Mouse (Mus musculus): ENCODE measurements around the gene Fam155a.

Fam155a gene

GRCm38 (mm10) chr8:9264378-9264777 is 506.6 kb downstream of the Fam155a start:
- DNase-seq (ENCODE audit: low read depth): no peak

- no peak for DNase-seq (ENCODE audit: low read depth)
Observed at GRCm38 (mm10) chr8:9261527-9261926, 509.4 kb downstream of the Fam155a start.

- DNase-seq (ENCODE audit: low read depth): no peak
Observed at GRCm38 (mm10) chr8:9255316-9255715, 515.6 kb downstream of the Fam155a start.

DNA sequence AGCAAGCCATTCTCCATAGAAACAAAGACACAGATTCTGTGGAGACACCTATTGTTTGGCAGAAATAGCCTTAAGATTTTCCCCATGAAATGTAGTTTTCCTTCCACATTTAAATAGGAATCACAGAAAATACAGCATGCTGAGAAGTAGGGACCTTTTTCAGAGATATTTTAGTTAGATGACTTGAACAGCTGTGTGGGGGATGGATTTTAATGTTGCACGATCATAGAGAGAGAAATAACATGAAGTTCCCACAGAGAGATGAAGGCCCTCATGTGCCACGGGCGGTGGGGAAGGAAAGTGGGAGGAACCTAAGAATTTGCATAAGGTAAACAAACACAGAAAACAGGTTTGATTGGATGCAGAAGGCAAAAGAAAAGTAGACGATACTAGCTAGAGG is 518.0 kb downstream of the Fam155a start:
- no peak for DNase-seq (ENCODE audit: low read depth)

DNA sequence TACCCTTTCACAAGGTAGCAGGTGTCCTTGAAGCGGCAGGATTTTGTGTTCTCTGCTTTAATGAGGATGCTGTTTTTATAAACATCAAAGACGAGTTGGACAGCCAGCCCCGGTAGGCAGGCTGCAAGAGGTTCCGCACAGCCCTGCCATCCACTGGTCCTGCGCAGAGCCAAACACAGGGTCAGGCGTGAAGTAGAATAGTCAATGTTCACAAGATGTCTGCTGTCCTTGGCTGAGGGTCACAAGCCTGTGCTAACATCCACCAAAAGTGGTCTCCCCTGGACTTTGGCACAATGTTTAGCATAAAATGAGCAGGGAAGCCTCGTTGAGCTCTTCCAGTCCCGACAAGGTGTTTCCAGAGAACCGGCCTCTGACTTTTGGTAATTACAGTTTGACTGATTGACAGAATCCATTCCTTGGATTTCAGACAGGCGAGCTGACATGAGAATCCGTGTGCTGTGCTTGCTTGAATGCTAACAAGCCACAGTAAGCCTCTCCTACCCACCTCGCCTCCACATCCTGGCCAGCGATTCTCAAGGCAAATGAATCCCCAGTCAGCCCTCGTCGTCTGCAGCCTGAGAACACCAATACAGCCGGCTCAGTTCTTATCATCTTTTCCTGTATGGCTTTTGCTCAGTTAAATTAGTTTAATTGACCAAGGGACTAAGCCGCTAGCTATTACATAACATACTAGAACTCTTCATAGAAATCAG is 522.7 kb downstream of the Fam155a start:
- DNase-seq (ENCODE audit: low read depth): no peak

DNA sequence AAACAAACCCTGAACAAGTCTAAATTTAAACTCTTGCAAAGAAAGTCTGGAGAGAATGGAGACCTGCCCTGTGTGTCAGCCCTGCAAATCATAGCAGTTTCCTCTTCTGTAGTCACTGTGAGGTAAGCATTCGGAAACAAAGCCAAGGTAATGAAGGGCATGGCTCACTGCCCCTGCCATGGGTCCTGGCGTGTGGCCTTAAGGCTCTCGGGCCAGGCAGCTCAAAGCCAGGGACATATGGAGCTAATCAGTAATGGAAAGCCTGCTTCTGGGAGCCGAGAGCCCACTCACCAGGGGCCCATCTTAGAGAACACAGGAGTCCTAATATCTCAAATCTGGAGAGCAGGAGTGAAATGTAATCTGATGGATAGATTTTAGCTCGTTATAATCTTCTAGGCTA is 525.0 kb downstream of the Fam155a start:
- DNase-seq (ENCODE audit: low read depth): no peak

DNA sequence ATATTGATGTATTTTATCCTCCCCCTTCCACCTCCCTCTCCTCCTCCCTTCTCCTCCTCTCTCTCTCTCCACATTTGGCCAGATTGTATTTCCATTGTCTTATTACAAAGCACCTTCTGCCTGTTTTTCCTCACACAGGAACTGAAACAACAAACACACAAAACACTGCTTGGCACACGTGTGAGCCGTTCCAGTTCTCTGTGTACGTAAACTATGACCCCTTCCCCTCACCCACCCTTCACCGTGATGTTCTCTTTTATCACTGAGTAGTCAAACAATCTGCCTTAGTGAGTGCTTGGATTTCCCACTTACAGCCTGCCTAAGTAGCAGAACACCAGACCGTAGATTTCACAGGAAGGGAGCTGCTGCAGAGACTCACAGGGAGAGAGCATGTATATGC is 530.0 kb downstream of the Fam155a start:
- no peak for DNase-seq (ENCODE audit: low read depth)

GRCm38 (mm10) chr8:9239741-9240140 is 531.2 kb downstream of the Fam155a start:
- no peak for DNase-seq (ENCODE audit: low read depth)

DNA sequence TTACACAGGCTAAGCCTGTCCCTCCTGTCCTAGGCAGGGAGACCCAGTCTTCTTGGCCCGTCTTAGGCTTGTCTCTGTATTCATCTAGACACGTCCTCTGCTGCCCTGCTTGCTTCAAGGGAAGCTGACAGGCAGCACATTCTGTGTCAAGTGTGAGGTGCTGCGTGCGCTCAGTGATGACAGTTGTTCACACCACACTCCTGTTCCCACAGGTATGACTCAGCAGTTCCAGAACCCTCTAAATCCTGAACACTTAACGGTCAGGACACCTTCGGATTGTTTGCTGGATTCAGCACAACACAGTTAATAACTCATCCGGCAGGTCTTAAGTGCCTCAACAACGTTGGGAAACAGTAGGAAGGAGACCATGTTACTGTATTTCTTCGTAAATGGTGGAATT is 532.0 kb downstream of the Fam155a start:
- no peak for DNase-seq (ENCODE audit: low read depth)

GRCm38 (mm10) chr8:9233326-9233919 is 537.5 kb downstream of the Fam155a start:
- peak; percentile 34 for DNase-seq (ENCODE audit: low read depth)

GRCm38 (mm10) chr8:9227779-9228464 is 543.0 kb downstream of the Fam155a start:
- DNase-seq (ENCODE audit: low read depth): peak; percentile 2

DNA sequence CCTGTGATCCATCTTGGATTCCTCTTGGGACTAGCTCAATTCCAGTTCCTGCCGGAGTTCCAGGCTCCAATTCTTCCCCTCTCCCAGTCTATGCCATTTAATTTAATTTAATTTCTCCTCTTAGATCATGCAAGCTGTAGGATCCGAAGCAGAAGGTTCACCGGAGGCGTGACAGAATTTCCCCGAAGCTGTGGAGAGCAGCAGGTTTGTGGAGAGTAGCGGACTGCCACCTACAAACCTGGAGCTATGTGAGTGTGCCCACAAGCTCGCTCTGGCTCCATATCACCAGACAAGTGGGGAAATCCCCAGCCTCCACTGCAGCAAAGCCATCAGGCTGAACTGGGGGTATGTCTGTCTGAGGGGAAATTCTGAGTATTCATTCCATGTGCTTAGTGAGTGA is 544.2 kb downstream of the Fam155a start:
- no peak for DNase-seq (ENCODE audit: low read depth)

- no peak for DNase-seq (ENCODE audit: low read depth)
Observed at GRCm38 (mm10) chr8:9211751-9212150, 559.2 kb downstream of the Fam155a start.

DNA sequence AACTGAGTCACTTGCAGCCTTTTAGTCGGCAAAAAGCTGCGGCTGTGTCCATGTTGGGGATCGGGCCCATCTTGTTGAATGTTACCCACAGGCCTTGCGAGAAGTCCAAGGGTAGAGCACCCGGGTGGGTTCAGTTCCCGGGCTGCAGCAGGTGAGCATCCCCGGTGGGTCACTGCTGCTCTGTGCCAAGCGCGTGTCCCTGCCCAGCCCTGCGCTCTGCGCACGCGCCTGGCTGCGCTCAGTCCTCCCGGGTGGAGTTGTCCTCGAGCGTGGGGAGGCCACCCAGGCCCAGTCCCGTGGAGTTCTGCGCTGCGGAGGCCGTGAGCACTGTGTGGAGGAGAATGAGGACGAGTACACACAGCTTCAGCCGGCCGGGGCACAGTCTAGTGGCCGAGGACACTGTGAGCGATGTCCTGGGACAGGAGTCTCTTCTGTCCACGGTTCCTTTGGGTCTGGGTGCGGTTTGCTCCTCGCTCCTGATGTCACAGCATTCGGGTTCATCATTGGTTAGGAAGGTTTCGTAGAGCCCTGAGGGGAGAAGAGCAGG is 563.4 kb downstream of the Fam155a start:
- no peak for DNase-seq (ENCODE audit: low read depth)

GRCm38 (mm10) chr8:9204345-9205067 is 566.5 kb downstream of the Fam155a start:
- no peak for DNase-seq (ENCODE audit: low read depth)

- no peak for DNase-seq (ENCODE audit: low read depth)
Observed at GRCm38 (mm10) chr8:9200099-9200498, 570.9 kb downstream of the Fam155a start.

GRCm38 (mm10) chr8:9191682-9192081 is 579.3 kb downstream of the Fam155a start:
- DNase-seq (ENCODE audit: low read depth): no peak

DNA sequence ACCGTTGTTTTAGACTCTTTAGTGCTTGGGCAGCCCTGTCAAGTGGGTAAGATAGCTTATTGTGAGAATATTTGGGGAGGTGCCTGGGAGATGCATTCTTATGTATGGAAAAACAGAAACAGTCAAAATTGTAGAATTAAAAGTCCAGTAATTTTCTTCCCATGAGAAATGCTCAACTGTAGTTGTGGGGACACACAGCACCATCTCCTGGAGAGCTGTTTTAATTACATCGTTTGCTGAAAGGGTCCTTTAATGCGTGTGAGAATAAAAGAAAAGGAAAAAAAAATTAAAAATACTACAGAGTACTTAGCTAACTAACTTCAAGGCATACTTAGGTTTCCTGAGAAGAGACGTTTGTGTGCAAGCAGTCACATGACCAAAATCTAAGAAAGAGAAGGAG is 582.3 kb downstream of the Fam155a start:
- DNase-seq (ENCODE audit: low read depth): no peak

DNA sequence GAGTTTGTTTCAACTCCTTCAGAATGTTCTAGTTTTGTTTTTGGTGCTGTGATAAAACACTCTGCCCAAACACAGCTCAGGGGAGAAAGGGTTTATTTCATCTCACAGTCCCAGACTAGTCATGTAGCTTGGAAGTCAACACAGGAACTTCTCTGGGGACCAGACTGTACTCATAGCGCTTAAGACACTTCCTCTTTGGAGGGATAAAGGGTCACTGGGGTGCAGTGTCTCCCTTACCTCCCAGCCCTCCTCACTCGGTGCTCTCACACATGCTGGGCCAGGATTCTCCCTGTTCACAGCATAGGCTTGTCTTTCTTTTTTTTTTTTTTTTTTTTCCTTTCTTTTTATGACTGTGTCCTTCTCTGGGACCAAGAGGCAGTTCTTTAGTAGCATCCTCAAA is 585.8 kb downstream of the Fam155a start:
- no peak for DNase-seq (ENCODE audit: low read depth)

DNA sequence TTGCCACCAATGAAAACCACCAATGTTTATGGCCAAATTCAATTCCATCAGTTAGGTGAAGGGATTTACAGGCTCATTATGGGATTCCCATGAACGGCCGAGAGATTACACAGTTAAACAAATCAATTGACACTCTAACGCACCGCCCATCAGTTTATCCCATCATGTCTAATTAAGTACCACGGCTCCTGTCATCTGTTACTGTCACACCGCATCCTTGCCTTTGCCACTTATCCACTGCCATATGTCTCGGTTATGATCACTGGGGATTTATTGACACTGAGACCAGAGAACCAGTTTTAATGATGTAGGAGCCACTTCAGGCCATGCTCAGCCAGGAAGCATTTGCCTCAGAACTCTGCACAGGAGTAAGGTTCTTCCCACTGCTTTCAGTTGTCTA is 588.5 kb downstream of the Fam155a start:
- no peak for DNase-seq (ENCODE audit: low read depth)

GRCm38 (mm10) chr8:9180686-9181315 is 590.2 kb downstream of the Fam155a start:
- no peak for DNase-seq (ENCODE audit: low read depth)

DNA sequence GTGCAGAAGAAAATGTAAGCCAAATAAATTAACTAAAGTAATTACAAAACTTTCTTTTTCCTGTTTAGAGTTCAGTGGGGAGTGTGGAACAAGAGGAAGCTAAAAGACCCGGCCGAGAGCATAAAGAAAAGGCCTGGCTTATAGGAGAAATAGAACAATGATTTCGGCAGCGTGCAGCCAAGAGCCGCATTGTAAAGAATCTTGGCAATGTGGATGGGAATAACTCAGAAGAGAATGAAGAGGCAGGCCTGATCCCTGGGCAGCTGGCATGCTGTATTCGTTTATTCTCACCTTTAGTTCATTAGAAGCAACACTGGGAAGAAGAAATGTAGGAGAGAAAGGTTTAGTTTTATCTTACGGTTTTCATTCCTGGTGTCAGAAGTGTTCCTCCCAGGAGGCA is 594.0 kb downstream of the Fam155a start:
- no peak for DNase-seq (ENCODE audit: low read depth)
